In genomic region chr8:89039890-89040289, GRCm38 (mm10) we compare ENCODE assay signal across 11 mouse cellular contexts. TPM values are rescaled to one million over a fixed set of nuclear protein-coding genes. Genes with fewer than 3 reads are reported as not detected.
DNase-seq lines count a peak whose midpoint lies in the region; ATAC-seq and TF ChIP-seq lines count a peak whose summit lies in the region.
"Had no signal": no experiment of that assay in that cellular context is flagged by ENCODE, and none has a peak within 500 bp of the region (broad histone marks: within the 10 kb centered on the region; RNA-seq: fewer than 3 reads in every experiment).

No protein-coding gene starts in this region.

- H3K9ac ChIP-seq in heart, embryonic 14.5 days (ENCODE audit: low read length) = peak overlapping the region; percentile 86
- H3K9ac ChIP-seq in hindbrain, embryonic 12.5 days = peak overlapping the region; percentile 90
- peak overlapping the region; percentile 55 for H3K9ac ChIP-seq in midbrain, embryonic 12.5 days (replicated peaks)

- H3K4me1 ChIP-seq in heart, embryonic 14.5 days (ENCODE audit: control insufficient read depth in 2 of 2, insufficient read depth in 2 of 2, low read length in 2 of 2) = peaks cover 0 to 3% of the 10 kb centered on the region in 2 experiments; a peak in 2 of 4 replicates
- H3K4me1 ChIP-seq in hindbrain, embryonic 12.5 days = peaks cover 45% of the 10 kb centered on the region
- peaks cover 46% of the 10 kb centered on the region for H3K4me1 ChIP-seq in midbrain, embryonic 12.5 days

- DNase-seq in heart, postnatal 4 days = no peak
- peak; percentile 46 for DNase-seq in brain, embryonic 14.5 days (ENCODE audit: low read depth)
- no peak for DNase-seq in spleen, adult 12 weeks (ENCODE audit: low spot score)
- no peak for DNase-seq in retina, embryonic 14.5 days (ENCODE audit: low spot score)
- DNase-seq in right cerebral cortex, postnatal 25 days = no peak
- DNase-seq: cerebellum, postnatal 25 days had no signal

- TF ChIP-seq CTCF in brain, embryonic 14.5 days (IDR thresholded peaks at IDR 0.05; ENCODE audit: borderline replicate concordance, extremely low read depth, insufficient read depth, insufficient read length) = no peak

- 47% methylated on average over 6 of the region's 6 CpGs for WGBS in heart, embryonic 14.5 days
- WGBS in hindbrain, embryonic 12.5 days = 6% methylated on average over 6 of the region's 6 CpGs
- WGBS in midbrain, embryonic 12.5 days = 6% methylated on average over 6 of the region's 6 CpGs

- no peak for TF ChIP-seq POLR2A in brain, embryonic 14.5 days (IDR thresholded peaks at IDR 0.05; ENCODE audit: borderline replicate concordance, extremely low read depth, insufficient read depth, insufficient read length, poor library complexity, severe bottlenecking)

- peak overlapping the region; percentile 24 to 37 for H3K27ac ChIP-seq in heart, embryonic 14.5 days (replicated peaks in 1 of 2; ENCODE audit: control insufficient read depth in 1 of 2, insufficient read depth in 1 of 2, low read depth in 2 of 2, low read length in 2 of 2)
- peak overlapping the region; percentile 35; the same call in 1 of the 2 replicates for H3K27ac ChIP-seq in hindbrain, embryonic 12.5 days
- 0 out of 2 replicates have a peak overlapping the region, but pooled peaks have one; percentile 15 for H3K27ac ChIP-seq in midbrain, embryonic 12.5 days (replicated peaks)

- peak overlapping the region; percentile 30 to 74 for H3K4me3 ChIP-seq in heart, embryonic 14.5 days (ENCODE audit: control insufficient read depth in 1 of 2, insufficient read depth in 1 of 2, low read depth in 1 of 2, low read length in 2 of 2)
- H3K4me3 ChIP-seq in hindbrain, embryonic 12.5 days = peak overlapping the region; percentile 65
- peak overlapping the region; percentile 79 for H3K4me3 ChIP-seq in midbrain, embryonic 12.5 days
- H3K4me3 ChIP-seq: myocyte had no signal

- peaks cover 24% of the 10 kb centered on the region for H3K27me3 ChIP-seq in heart, embryonic 14.5 days (ENCODE audit: control insufficient read depth, insufficient read depth, low read length)
- H3K27me3 ChIP-seq in hindbrain, embryonic 12.5 days = peaks cover 31% of the 10 kb centered on the region
- H3K27me3 ChIP-seq in midbrain, embryonic 12.5 days = peaks cover 14% of the 10 kb centered on the region

- no peaks in the 10 kb centered on the region for H3K36me3 ChIP-seq in heart, embryonic 14.5 days (ENCODE audit: control insufficient read depth, insufficient read depth, low read length)
- H3K36me3 ChIP-seq in hindbrain, embryonic 12.5 days = no peaks in the 10 kb centered on the region
- no peaks in the 10 kb centered on the region for H3K36me3 ChIP-seq in midbrain, embryonic 12.5 days

- ATAC-seq in heart, embryonic 14.5 days (ENCODE audit: insufficient number of reproducible peaks, insufficient read depth, low FRiP score, low read depth) = no peak
- no peak for ATAC-seq in hindbrain, embryonic 12.5 days (ENCODE audit: low FRiP score)
- no peak for ATAC-seq in midbrain, embryonic 12.5 days (ENCODE audit: low FRiP score, low read depth)

- peak overlapping the region; percentile 97 for H3K4me2 ChIP-seq in heart, embryonic 14.5 days (ENCODE audit: low read length)
- H3K4me2 ChIP-seq in hindbrain, embryonic 12.5 days (replicated peaks) = peak overlapping the region; percentile 80
- peak overlapping the region; percentile 83 for H3K4me2 ChIP-seq in midbrain, embryonic 12.5 days (replicated peaks)

- no peaks in the 10 kb centered on the region for H3K9me3 ChIP-seq in heart, embryonic 14.5 days (ENCODE audit: control insufficient read depth, low read length)
- H3K9me3 ChIP-seq in hindbrain, embryonic 12.5 days (replicated peaks) = no peaks in the 10 kb centered on the region
- H3K9me3 ChIP-seq in midbrain, embryonic 12.5 days = no peaks in the 10 kb centered on the region

RNA-seq across cellular contexts. Expression of gene Sall1, which starts 4.1 kb away (rescaled TPM):
- polyA plus RNA-seq in heart, embryonic 14.5 days (2014; fragmentation: Nextera tagmentation; extraction: Ambion mirVana) = 4.7 and 5.1 TPM in 2 replicates
- 1 to 10 TPM; 5.0 to 6.3 TPM for total RNA-seq in heart, postnatal 4 days (2021)
- polyA plus RNA-seq in brain, embryonic 14.5 days (2012; rRNA removed) = 23.3 TPM in 2 replicates
- polyA plus RNA-seq in hindbrain, embryonic 12.5 days (2016; fragmentation: Nextera tagmentation; extraction: Ambion mirVana) = 13.1 and 15.6 TPM in 2 replicates
- 13.4 and 16.2 TPM in 2 replicates for polyA plus RNA-seq in midbrain, embryonic 12.5 days (2016; fragmentation: Nextera tagmentation; extraction: Ambion mirVana)
- total RNA-seq: gastrocnemius, adult 18-20 months had no signal
- polyA plus RNA-seq: myocyte had no signal
